22 mouse cellular contexts compared by ENCODE assay signal in the genomic region with DNA sequence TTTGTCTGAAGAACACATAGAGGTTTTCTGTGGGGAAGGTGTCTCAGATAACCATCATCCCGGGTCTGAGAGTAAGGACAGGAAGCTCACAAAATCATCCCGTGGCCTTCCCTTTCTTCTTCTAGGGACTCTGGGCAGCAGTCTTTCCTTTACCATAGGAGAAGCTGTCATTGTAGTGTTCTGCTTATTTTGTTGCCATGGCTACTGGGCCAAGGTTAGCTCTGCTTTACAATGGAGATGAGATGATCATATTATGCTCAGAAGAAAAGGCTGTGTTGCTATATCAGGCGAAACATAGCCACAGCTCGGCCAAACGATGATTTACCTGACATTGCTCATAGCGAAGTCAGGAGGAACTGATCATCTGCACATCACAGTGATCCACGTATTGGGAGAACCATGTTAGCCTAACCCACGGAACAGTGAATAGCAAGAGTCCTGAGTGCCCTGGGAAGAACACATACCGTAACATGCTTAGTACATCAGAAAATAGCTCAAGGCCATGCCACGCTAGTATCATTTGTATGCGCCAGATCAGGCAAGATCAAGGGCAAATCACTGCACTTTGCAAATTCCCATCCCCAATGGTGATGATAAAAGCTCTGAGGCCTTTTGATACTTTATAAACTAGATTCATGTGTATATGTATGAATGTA.
DNase-seq lines count a peak whose midpoint lies in the region; ATAC-seq lines count a peak whose summit lies in the region.
"Had no signal": no experiment of that assay in that cellular context is flagged by ENCODE, and none has a peak within 500 bp of the region (broad histone marks: within the 10 kb centered on the region; RNA-seq: fewer than 3 reads in every experiment).

No protein-coding gene starts in this region.

- no peak overlapping the region for H3K4me3 ChIP-seq in forebrain, embryonic 15.5 days
- H3K4me3 ChIP-seq in forebrain, embryonic 11.5 days (ENCODE audit: low read depth, low read length), result no peak overlapping the region
- no peak overlapping the region for H3K4me3 ChIP-seq in midbrain, embryonic 11.5 days (ENCODE audit: low read depth, low read length)
- no peak overlapping the region for H3K4me3 ChIP-seq in midbrain, embryonic 10.5 days
- H3K4me3 ChIP-seq in hindbrain, embryonic 14.5 days (replicated peaks; ENCODE audit: low read length), result no peak overlapping the region
- no peak overlapping the region for H3K4me3 ChIP-seq in midbrain, embryonic 14.5 days (replicated peaks; ENCODE audit: low read depth, low read length)
- H3K4me3 ChIP-seq: heart, embryonic 15.5 days; kidney, embryonic 15.5 days had no signal

- no peaks in the 10 kb centered on the region for H3K27me3 ChIP-seq in forebrain, embryonic 15.5 days
- no peaks in the 10 kb centered on the region for H3K27me3 ChIP-seq in forebrain, embryonic 11.5 days (ENCODE audit: control insufficient read depth, insufficient read depth, low read length)
- H3K27me3 ChIP-seq in midbrain, embryonic 11.5 days (ENCODE audit: control insufficient read depth, insufficient read depth, low read length), result no peaks in the 10 kb centered on the region
- no peaks in the 10 kb centered on the region for H3K27me3 ChIP-seq in midbrain, embryonic 10.5 days (ENCODE audit: low read depth, poor library complexity, severe bottlenecking)
- H3K27me3 ChIP-seq in hindbrain, embryonic 14.5 days (ENCODE audit: control insufficient read depth, insufficient read depth, low read length), result no peaks in the 10 kb centered on the region
- no peaks in the 10 kb centered on the region for H3K27me3 ChIP-seq in midbrain, embryonic 14.5 days (ENCODE audit: control insufficient read depth, insufficient read depth, low read length)
- H3K27me3 ChIP-seq: heart, embryonic 15.5 days; kidney, embryonic 15.5 days had no signal

- no peak overlapping the region for H3K4me2 ChIP-seq in forebrain, embryonic 15.5 days (replicated peaks)
- H3K4me2 ChIP-seq in forebrain, embryonic 11.5 days (ENCODE audit: low read depth, low read length, severe bottlenecking), result no peak overlapping the region
- no peak overlapping the region for H3K4me2 ChIP-seq in midbrain, embryonic 11.5 days
- H3K4me2 ChIP-seq in hindbrain, embryonic 14.5 days (replicated peaks), result no peak overlapping the region
- H3K4me2 ChIP-seq in midbrain, embryonic 14.5 days (ENCODE audit: low read length), result no peak overlapping the region
- H3K4me2 ChIP-seq: heart, embryonic 15.5 days; kidney, embryonic 15.5 days had no signal

- no peaks in the 10 kb centered on the region for H3K4me1 ChIP-seq in forebrain, embryonic 15.5 days
- no peaks in the 10 kb centered on the region for H3K4me1 ChIP-seq in forebrain, embryonic 11.5 days (replicated peaks; ENCODE audit: control insufficient read depth, insufficient read depth, low read length)
- no peaks in the 10 kb centered on the region; the same call in 1 of the 2 replicates for H3K4me1 ChIP-seq in midbrain, embryonic 11.5 days (ENCODE audit: control insufficient read depth, insufficient read depth, low read length)
- H3K4me1 ChIP-seq in midbrain, embryonic 10.5 days, result peaks cover 6% of the 10 kb centered on the region; the same call in 1 of the 2 replicates
- peaks cover 9% of the 10 kb centered on the region; the same call in 1 of the 2 replicates for H3K4me1 ChIP-seq in hindbrain, embryonic 14.5 days (replicated peaks; ENCODE audit: control insufficient read depth, insufficient read depth, low read length)
- peaks cover 14% of the 10 kb centered on the region for H3K4me1 ChIP-seq in midbrain, embryonic 14.5 days (ENCODE audit: control insufficient read depth, insufficient read depth, low read length)
- H3K4me1 ChIP-seq: heart, embryonic 15.5 days had no signal

- no peak overlapping the region for H3K27ac ChIP-seq in forebrain, embryonic 15.5 days (replicated peaks)
- H3K27ac ChIP-seq in forebrain, embryonic 11.5 days (ENCODE audit: low read depth, low read length), result no peak overlapping the region
- H3K27ac ChIP-seq in midbrain, embryonic 11.5 days (ENCODE audit: low read depth, low read length), result no peak overlapping the region
- no peak overlapping the region for H3K27ac ChIP-seq in midbrain, embryonic 10.5 days (replicated peaks)
- H3K27ac ChIP-seq in hindbrain, embryonic 14.5 days, result 0 out of 2 replicates have a peak overlapping the region, but pooled peaks have one; percentile 36
- H3K27ac ChIP-seq in midbrain, embryonic 14.5 days (replicated peaks; ENCODE audit: low read depth, low read length), result peak overlapping the region; percentile 66
- H3K27ac ChIP-seq: heart, embryonic 15.5 days; kidney, embryonic 15.5 days had no signal

- peak; percentile 61; the same call in 1 of the 2 replicates for ATAC-seq in forebrain, embryonic 15.5 days (replicated peaks)
- ATAC-seq in forebrain, embryonic 11.5 days (replicated peaks; ENCODE audit: low FRiP score), result no peak
- no peak for ATAC-seq in midbrain, embryonic 11.5 days (ENCODE audit: low FRiP score)
- ATAC-seq in hindbrain, embryonic 14.5 days (ENCODE audit: low FRiP score), result peak; percentile 75; the same call in 1 of the 2 replicates
- ATAC-seq in midbrain, embryonic 14.5 days (ENCODE audit: low FRiP score, low TSS enrichment), result peak; percentile 34; the same call in 1 of the 2 replicates
- ATAC-seq: activated CD4-positive, CD25-positive, alpha-beta regulatory T cell, adult 4 months; intestine, postnatal 0 days had no signal

- DNase-seq in forebrain, embryonic 11.5 days (ENCODE audit: low spot score), result no peak
- peak; percentile 75 for DNase-seq in midbrain, embryonic 11.5 days (ENCODE audit: low spot score, missing footprints)
- no peak for DNase-seq in midbrain, embryonic 10.5 days (ENCODE audit: low spot score)
- DNase-seq in hindbrain, embryonic 14.5 days (ENCODE audit: low spot score), result peak; percentile 25
- DNase-seq in midbrain, embryonic 14.5 days, result peak; percentile 70
- DNase-seq in urinary bladder, adult 2 months (ENCODE audit: low spot score), result no peak
- no peak for DNase-seq in gastrocnemius, adult 18-20 months (ENCODE audit: low spot score)
- DNase-seq: adrenal gland, postnatal 14 days; cerebellum, adult 11-12 months; gastrocnemius, postnatal 10 days; heart, adult 11 months; kidney, postnatal 4 days; layer of hippocampus, adult 9-11 months; liver; lung, postnatal 10 days; thymus, postnatal 14 days had no signal

- H3K9ac ChIP-seq in forebrain, embryonic 15.5 days (replicated peaks), result no peak overlapping the region
- no peak overlapping the region for H3K9ac ChIP-seq in forebrain, embryonic 11.5 days (ENCODE audit: low read length)
- no peak overlapping the region for H3K9ac ChIP-seq in midbrain, embryonic 11.5 days (ENCODE audit: low read length)
- H3K9ac ChIP-seq in hindbrain, embryonic 14.5 days, result no peak overlapping the region
- no peak overlapping the region for H3K9ac ChIP-seq in midbrain, embryonic 14.5 days (replicated peaks; ENCODE audit: low read length)
- H3K9ac ChIP-seq: heart, embryonic 15.5 days; kidney, embryonic 15.5 days had no signal

- H3K36me3 ChIP-seq in forebrain, embryonic 15.5 days, result no peaks in the 10 kb centered on the region
- H3K36me3 ChIP-seq in forebrain, embryonic 11.5 days (ENCODE audit: control insufficient read depth, insufficient read depth, low read length), result no peaks in the 10 kb centered on the region
- no peaks in the 10 kb centered on the region for H3K36me3 ChIP-seq in midbrain, embryonic 11.5 days (ENCODE audit: control insufficient read depth, insufficient read depth, low read length)
- no peaks in the 10 kb centered on the region for H3K36me3 ChIP-seq in midbrain, embryonic 10.5 days
- H3K36me3 ChIP-seq in hindbrain, embryonic 14.5 days (replicated peaks; ENCODE audit: control insufficient read depth, insufficient read depth), result no peaks in the 10 kb centered on the region
- H3K36me3 ChIP-seq in midbrain, embryonic 14.5 days (ENCODE audit: control insufficient read depth, insufficient read depth, low read length), result no peaks in the 10 kb centered on the region
- H3K36me3 ChIP-seq: G1E; heart, embryonic 15.5 days; kidney, embryonic 15.5 days had no signal

- 78% methylated on average over 11 of the region's 11 CpGs for WGBS in forebrain, embryonic 15.5 days
- 86% methylated on average over 11 of the region's 11 CpGs for WGBS in forebrain, embryonic 11.5 days
- 83% methylated on average over 11 of the region's 11 CpGs for WGBS in midbrain, embryonic 11.5 days
- WGBS in midbrain, embryonic 10.5 days, result 89% methylated on average over 11 of the region's 11 CpGs
- WGBS in hindbrain, embryonic 14.5 days, result 59% methylated on average over 11 of the region's 11 CpGs
- WGBS in midbrain, embryonic 14.5 days, result 51% methylated on average over 11 of the region's 11 CpGs

- H3K9me3 ChIP-seq in forebrain, embryonic 15.5 days, result no peaks in the 10 kb centered on the region
- no peaks in the 10 kb centered on the region for H3K9me3 ChIP-seq in forebrain, embryonic 11.5 days (ENCODE audit: control insufficient read depth, low read length)
- no peaks in the 10 kb centered on the region for H3K9me3 ChIP-seq in midbrain, embryonic 11.5 days (ENCODE audit: control insufficient read depth, low read length)
- H3K9me3 ChIP-seq in midbrain, embryonic 10.5 days (replicated peaks), result no peaks in the 10 kb centered on the region
- H3K9me3 ChIP-seq in hindbrain, embryonic 14.5 days (ENCODE audit: control insufficient read depth, low read length), result no peaks in the 10 kb centered on the region
- H3K9me3 ChIP-seq in midbrain, embryonic 14.5 days (ENCODE audit: control insufficient read depth, low read length), result no peaks in the 10 kb centered on the region
- H3K9me3 ChIP-seq: heart, embryonic 15.5 days; kidney, embryonic 15.5 days had no signal

Comparison
In these comparisons a context has a peak if more than half of its experiments do, and no peak if none do; other contexts are left out.
1. ATAC-seq: peak in forebrain, embryonic 15.5 days (single experiment), hindbrain, embryonic 14.5 days (single experiment) and midbrain, embryonic 14.5 days (single experiment); none in forebrain, embryonic 11.5 days (single experiment) and midbrain, embryonic 11.5 days (single experiment).
2. H3K27ac ChIP-seq: peak in hindbrain, embryonic 14.5 days (single experiment) and midbrain, embryonic 14.5 days (single experiment); none in forebrain, embryonic 15.5 days (single experiment), forebrain, embryonic 11.5 days (single experiment), midbrain, embryonic 11.5 days (single experiment) and midbrain, embryonic 10.5 days (single experiment).
3. DNase-seq: peak in midbrain, embryonic 11.5 days (single experiment), hindbrain, embryonic 14.5 days (single experiment) and midbrain, embryonic 14.5 days (single experiment); none in forebrain, embryonic 11.5 days (single experiment), midbrain, embryonic 10.5 days (single experiment), urinary bladder, adult 2 months (single experiment) and gastrocnemius, adult 18-20 months (single experiment).